Mouse (Mus musculus): ENCODE data around the gene Tmtc1.

The Tmtc1 gene

DNA sequence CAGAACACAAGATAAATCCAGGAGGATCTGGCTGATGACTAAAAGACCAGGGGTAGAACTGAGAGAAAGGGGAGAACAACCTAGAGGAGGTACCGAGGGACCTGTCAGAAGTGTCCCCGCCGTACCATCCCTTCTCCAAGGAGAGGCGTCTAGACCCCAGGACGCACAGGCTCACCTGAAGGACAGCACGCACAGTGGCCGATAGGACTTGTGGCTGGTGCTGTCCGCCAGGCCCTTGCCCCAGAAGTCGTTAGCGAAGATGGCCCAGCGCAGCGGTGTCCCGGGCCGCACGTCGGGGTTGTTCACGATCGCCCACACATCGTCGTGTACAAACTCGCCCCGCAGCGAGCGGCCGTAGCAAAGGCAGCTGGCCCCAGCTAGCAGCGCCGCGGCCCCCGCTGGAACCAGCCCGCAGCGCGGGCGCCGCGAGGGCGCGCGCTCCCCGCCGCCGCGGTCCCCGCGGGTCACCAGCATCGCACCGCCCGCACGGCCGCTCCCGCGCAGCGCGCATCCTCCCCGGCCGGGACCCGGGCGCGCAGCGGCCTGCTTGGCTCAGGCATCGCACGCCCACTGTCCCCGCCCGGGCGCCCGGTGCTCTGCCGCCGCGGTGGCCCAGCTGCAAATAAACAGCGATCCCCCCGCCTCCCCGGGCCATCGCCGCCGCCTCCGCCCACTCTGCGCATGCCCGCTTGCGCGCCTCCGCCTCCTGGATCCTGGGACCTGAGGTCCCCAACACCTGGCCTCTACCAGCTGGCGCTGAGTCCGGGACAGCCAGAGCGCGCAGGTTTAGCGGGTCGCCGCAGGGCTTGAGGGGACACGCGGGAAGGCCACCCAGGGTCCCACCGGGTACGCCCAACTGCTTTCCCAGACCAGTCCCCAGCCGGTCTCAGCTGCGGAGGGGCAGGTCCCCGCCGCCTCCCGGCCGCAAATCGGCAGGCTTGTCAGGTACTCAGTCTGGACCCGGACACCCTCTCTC is at the start of gene Tmtc1:
Tmtc1 (minus strand) TSS at position 664 of the 976 bp plus-strand sequence.
- peak; percentile 64 for DNase-seq

DNA sequence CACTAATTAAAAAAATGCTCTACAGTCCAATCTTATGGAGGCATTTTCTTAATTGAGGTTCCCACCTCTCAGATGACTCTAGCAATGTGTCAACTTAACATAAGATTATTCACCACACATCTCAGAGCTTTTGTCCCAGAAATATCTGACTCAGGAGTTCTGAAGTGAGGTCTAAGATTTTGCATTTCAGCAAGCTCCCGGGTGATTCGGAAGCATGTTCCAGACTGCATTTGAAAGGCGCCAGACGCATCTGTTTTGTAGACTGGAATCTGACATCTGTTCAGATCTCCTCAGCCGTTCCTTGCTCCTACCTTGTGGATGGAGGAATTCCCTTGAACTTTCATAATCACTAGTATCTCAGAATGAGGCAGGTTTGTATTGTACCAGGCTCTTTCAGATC is 47.7 kb upstream of the Tmtc1 start:
- DNase-seq: no peak

DNA sequence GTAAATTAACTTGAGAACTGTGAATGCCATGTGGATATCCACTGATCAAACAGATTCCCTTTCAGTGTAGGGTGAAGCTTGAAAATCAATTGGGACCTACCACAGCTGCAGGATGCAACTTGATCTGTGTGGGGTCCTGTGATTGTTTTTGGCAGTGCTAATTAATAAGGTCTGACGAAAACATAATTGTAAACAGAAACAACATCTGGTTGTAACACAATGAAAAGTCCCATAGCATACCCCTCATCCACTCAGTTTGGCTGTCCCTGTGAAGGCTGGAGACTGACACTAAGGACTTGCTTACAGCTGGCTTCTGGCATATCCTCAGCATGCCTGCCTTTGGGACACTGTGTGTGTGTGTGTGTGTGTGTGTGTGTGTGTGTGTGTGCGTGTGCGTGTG is 42.6 kb upstream of the Tmtc1 start:
- DNase-seq: no peak

DNA sequence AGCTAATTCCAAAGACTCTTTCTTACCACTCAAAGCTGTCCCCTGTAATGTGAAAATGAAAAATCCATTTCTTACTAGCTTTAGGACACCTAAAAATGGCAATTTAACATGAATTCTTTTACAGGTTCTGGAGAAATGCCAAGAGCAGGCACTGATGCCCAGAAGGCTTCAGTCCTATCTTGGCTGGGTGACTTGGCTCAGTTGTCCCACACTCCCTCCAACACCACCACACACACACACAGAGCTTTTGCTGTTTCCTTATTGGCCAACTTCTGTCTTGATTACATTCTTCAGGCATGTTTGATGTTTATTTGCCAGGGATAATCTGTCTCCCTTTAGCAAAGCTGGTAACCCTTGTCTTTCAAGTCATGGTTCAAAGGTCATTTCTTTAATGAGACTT is 37.7 kb upstream of the Tmtc1 start:
- no peak for DNase-seq

DNA sequence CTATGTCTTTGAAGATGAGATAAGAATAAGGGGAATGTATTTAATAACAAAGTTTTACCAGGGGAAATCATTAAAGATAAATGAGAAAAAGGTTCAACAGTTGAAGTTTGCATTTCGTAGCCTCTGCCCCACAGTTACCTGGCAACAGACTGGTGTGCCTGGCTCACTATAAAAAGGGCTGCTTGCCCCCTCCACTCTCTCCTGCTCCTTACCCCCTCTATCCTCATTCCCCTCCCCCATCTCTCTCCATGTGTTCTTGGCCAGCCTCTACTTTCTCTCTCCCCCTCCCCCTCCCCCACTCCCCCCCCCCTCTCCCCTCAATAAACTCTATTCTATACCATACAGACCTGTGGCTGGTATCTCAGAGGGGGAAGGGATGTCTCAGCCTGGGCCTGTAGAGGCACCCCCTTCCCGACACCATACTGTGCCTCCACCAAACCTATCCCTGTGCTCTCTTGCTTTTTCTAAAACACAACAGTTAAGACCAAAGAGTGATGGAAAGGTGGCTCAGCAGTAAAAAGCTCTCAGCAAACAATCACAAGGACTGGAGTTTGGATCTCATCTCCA is 35.6 kb upstream of the Tmtc1 start:
- DNase-seq: no peak

DNA sequence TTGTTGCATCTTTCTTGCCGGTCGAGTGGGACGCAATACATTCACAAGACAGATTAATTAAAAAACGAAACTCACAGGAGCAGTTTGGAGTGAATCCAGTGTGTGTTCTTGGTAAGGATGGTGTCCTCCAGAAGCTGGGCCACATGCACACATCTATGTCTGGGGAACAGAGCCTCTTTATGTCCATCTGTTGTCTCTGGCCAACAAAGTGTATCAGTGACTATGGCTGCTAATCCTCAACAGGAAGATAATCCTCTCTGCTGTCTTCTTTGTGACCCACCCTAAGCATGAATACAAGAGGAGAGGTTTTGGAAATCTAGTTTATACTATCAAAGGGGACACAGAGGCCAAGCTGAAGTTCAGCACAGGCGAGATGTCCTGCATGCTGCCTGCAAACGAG is 34.2 kb upstream of the Tmtc1 start:
- DNase-seq: no peak

DNA sequence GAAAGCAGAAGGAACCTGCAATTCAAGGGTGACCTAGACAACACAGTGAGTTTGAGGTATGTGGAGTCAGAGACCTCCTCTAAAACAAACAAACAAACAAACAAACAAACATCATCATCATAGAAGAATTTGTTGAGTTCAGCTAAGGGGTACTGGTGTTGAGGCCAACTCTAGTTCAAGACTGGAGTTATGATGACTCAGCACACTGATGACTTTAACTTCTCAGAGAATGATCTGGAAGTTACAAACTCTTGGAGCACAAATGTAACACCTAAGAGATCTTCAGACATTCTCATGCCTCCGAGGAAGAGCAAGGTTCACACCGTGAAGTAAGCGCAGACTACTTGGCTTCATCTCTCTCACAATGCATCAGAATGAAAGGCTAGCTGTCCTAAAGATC is 28.1 kb upstream of the Tmtc1 start:
- DNase-seq: no peak

DNA sequence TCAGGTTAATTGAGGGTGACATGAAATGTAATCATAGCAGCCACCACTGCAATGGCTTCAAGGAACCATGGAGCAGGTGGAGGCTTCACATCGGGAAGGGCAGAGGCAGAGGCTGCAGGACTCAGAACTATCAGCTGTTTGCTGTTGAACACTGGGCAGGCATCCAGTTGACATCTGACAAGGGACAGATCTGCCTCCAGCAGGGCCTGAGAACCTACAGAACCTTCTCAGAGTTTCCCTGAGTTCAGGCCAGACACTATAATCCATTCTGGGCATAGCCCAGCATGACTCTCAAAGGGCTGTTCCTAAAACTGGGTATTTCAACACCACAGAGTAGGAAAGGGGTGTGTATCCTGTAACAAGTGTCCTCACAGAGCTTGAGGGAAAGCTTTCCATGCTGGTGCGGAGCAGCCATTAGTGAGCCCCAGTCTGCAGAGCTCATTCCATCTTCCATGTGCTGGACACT is 23.8 kb upstream of the Tmtc1 start:
- DNase-seq: no peak

DNA sequence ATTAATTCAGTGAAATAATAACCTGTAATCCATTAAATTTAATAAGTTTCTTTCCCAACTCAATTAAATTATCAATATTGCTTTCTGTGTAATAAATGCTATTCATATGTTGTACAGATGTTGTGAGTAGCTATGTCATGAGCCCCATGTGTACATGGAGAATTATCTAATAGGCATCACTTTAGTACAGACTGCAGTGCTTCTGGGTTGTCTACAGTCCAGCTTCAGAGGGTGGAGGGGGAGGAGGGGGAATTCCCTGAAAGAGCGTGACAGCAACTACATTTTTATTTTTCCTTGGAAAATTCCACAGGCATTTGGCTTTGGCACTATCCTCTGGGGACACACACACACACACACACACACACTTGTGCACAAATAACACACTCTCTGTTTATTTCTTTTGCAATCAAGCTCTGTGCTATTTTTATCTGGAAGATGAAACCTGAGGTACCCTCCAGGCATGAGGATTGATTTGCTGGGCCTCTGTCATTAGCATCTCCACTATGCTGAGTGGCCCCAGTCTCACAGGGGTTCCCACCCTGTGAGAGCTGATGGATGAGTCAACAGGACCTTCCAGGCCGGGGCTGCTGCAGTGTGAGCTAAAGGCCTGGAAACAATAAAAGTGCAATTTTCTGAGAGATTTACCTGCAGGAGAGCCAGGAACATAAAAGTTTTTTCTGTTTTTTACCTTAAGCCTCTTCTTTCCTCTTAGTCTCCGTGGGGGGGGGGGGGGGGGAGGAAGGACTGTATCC is 23.2 kb upstream of the Tmtc1 start:
- no peak for DNase-seq

DNA sequence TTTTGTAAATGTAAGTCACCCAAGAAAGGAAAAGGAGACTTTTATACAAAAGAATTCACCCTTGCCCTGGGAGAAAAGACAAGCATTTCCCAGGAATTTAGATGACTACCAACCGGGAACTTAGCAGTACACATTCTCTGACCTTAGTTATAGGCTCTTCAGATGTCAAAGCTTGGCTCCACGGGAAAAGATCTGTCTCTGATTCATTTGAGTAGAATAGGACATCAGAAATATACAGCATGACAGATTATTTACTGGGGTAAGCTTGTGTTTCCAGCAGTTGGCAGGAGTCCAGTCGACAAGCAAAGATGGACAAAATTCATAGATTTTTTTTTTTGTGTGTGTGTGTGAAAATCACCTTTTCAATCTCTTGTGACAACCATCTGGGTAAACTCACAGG is 15.4 kb upstream of the Tmtc1 start:
- DNase-seq: no peak

DNA sequence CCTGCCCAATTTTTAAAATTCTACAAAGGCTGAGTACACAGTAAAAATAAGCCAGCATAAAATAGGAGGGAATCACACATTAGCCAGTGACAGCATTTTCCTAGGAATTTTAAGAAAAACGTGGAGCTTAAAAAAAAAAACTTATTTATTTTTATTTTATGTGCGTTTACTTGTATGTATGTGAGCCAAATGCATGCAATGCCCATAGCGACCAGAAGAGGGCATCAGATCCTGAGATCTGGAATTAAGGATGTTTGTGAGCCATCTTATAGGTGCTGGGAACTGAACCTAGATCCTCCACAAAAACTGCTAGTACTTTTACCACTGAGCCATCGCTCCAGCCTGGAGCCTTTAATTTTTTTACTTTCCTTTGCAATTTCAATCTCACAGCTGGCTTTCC is 11.3 kb upstream of the Tmtc1 start:
- DNase-seq: no peak

DNA sequence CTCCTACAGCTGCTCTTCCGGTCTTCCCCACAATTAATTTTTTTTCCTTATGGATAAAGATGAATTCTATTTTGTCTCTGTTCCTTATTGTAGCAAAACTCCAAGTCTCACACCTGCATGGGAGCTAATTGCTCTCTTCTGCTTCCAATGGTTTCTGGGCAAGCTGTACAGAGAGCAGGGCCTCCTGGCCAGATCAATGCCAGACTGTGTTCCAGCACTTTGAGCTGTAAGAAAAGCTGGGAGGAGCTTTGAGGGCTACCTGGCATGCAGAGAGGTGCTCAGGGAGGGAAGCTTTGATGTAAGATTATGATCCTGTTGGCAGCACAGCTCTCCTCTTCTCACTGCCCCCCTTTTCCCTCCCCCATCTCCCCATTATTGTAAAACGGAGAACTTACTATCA is 10.6 kb upstream of the Tmtc1 start:
- DNase-seq: no peak

DNA sequence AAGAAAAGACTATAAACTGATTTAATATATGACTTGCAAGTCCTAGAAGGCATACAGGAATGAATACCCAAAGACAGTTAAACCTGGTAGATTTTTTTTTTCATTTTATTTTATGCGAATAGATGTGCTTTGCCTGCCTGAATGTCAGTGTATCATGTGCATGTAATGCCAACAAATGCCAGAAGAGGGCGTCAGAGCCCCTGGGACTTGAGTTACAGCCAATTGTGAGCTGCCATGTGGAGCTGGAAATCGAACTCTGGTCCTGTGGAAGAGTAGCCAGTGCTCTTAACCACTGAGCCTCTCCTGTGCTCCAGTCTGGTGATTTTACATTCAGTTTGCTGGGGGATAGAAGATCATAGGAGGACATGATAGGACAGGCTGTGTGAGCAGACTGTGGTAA is 4.0 kb upstream of the Tmtc1 start:
- DNase-seq: no peak

DNA sequence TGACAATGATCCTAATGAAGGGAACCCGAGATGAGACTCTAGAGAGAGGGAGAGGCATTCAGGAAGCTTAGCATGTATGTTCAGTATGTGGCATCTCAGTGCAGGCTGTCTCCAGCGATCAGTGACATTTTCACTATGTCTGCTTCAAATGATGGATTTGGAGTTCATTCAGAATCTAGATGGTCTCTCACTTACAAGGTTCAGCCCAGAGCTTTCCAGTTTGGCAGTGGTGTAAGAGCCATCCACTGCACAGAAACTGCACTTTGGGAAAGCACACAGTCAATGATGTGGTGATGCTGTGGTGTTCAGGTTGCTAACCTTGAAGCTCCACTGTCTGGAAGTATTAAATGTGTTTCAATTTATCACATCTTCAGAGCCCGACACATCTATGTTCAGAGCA is 1.9 kb upstream of the Tmtc1 start:
- DNase-seq: no peak

DNA sequence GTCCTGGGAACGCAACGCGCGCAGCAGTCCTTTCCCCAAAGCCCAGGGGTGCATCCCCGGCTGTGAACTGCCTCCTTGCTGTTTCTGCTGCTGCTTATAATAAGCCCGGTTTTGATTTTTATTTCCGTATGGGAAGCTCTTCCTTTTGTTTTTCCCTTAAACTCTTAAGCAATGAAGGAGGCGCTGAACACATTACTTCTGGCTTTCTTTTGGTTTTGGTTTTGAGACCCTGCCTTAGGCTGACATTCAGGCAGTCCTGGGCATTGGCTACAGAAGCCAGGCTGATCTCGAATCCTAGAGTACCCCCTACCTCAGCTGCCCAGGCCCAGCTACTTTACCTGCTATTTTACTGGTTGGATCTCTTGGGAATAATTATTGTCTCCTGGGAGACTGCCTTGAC is 607 bp upstream of the Tmtc1 start:
- no peak for DNase-seq

DNA sequence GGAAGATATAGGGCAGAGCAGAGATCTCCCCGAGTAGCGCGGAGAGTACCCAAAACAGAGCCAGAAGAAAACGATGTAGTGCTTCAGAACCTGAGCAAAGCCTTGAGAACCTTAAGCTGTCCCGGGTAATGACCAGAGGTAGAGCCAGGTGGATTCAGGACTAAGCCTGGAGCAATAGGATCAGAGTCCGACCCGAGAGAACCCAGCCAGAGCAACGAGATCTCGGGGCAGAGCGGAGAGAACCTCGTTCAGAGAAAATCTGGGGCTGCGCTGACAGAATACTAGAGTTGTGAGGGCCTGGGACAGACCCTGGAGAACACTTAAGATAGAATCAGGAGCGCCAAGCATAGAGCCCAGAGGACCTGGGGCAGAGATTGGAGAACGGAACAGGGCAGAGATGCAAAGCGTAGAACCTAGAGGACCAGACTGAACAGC is 881 bp downstream of the Tmtc1 start:
- peak; percentile 15 for DNase-seq

DNA sequence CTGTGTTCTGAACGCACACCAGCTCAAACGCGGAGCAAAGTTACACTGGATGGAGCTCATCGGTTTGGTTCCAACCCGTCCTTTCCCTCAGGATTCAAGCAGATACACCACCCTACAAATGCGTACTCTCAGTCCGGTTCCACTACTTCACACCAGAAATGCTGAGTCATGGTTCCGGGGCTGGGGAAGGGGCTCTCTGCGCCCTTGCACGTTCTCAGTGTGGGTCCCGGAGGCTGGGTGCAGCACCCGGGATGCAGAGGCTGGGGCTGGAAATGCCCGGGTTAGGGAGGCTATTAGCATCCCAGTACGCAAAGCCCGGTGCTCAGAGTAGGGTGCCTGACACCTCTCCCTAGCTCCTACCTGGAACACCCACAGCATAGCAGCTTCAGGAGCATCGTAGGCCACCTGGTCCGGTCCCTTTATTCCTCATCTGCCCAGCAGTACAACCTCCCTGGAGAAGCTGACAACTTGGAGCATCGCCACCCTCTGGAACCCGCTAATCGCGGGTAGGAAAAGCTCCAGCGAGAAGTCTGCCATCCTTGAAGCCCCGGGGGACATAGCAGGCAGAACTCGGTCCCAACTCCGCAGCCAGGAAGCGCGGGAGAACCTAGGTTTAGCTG is 1.4 kb downstream of the Tmtc1 start:
- peak; percentile 23 for DNase-seq

DNA sequence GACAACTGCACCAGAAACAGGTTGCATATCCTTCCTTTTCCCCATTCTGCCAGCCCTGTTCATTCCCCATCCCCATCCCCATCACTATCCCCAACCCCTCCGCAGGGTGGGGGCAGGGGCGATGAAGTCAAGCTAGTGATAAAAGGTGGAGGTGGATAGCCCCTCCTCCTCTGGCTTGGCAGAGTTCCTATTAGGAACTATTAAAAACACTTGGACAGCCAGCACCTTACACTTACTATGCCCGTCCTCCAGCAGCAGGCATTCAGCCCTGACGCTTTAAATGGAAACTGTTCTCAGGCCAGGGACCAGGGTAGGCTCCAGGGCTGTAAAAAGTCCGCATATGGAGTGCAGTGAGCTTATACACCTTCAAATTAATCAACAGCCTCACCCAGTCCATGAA is 2.3 kb downstream of the Tmtc1 start:
- DNase-seq: no peak

DNA sequence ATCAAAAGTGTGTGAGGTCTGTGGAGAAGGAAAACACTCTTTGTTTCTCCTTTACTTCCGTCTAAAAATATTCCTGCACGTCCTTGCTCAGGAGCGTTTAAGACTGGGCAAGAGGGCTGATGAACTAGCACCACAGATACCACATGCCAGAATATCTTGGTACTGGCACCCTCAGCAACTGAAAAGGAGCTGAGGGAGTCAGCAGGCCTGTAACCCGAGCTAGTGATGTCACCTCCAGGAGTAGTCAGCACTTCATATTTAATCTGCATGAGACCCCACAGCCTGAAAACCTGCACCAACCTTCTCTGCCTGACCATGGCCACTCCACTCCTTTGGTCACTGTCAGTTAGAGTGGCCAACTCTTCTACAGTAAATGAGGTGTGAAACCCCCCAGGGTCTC is 5.1 kb downstream of the Tmtc1 start:
- DNase-seq: no peak

DNA sequence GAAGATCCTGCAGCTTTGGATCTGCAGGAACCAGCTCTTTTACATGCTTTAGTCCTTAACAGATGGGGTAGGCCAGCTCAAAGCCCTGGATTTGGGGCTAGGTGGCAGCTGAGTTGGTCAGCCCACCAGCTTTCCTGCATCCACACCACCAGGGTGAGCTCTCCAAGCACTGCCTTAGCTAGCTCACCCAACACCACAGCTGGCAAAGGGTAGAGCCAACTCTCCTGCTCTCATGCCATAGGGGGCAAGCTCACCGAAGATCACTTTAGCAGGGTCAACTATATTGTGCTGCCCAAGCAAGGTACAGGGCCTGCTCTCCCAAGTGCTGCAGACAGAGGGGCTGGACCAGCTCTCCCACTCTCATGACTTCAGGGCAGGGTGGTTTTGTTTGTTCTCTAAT is 6.6 kb downstream of the Tmtc1 start:
- no peak for DNase-seq

DNA sequence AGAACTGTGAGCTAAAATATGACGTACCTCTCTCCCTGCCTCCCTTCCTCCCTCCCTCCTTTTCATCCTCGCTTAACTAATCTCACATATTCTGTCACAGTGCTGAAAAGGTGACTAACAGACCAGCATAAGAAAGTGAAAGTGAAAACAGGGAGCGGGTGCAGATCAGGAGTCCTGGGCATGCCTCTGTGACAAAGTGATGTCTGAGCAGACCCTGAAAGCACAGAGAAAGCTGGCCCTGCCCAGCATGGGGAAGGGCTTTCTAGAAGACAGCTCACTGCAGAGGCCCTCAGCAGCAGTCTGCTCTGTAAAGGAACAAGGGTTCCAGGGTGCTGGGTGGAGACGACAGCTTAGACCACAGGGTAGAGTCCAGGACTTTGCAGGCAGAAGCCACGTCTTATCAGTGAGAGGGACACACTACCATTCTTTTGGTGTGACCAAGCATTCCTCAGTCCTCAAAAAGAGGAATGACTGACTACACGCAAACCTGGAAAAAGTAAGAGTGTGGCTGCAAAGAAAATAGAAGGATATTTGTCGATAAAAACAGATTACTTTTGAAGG is 7.7 kb downstream of the Tmtc1 start:
- DNase-seq: no peak

DNA sequence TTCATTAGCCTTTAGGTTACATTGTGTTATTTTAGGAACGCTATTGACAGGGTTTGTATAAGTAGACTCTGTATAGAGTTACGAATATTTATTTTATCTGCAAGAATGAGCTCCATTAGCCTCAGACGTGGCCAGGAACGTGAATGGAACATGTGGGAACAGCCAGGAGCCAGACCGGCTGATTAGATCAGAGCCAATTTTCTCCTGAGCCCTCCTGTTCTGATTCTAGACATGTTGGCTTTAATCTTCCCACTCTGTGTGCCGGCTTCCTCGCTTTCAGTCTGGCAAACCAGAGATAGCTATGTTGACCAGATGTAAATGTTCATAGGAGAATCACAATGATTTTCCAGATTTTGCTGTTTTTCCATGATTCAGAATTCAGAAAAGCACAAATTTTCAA is 22.6 kb downstream of the Tmtc1 start:
- DNase-seq: no peak

DNA sequence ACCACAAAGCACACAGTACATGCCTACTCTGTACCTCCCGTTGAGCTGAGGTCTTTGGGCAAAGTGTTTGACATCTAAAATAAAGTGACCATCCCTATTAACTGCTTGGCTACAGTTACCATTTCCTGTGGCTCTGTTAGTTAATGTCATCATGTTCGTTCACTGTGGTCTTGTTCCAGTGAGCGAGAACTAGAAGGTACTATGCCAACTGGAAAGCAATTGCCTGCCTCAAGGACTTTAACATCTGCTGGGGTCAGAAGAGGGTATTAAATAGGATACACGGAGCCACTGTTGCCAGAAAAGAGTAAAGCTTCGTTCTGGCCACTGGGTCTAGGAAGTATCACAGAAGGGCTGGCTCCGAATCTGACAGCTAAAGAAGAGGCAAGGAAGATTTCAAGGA is 23.8 kb downstream of the Tmtc1 start:
- DNase-seq: no peak
